Mouse (Mus musculus) cerebellum, adult 11 months (tissue): ENCODE measurements around the gene Gps1.
A peak's percentile ranks its signal among the peaks of the same experiment; 100 is the strongest.
"Not testable (repeated sequence)": the region's sequence is repeated elsewhere in the genome, so short reads cannot be mapped to it uniquely, and the experiment has no call there.

ENCODE experiments used
- DNase-seq: peaks from one replicate; pipeline ENCODE4 v3.0.0; 2022

The Gps1 gene

DNA sequence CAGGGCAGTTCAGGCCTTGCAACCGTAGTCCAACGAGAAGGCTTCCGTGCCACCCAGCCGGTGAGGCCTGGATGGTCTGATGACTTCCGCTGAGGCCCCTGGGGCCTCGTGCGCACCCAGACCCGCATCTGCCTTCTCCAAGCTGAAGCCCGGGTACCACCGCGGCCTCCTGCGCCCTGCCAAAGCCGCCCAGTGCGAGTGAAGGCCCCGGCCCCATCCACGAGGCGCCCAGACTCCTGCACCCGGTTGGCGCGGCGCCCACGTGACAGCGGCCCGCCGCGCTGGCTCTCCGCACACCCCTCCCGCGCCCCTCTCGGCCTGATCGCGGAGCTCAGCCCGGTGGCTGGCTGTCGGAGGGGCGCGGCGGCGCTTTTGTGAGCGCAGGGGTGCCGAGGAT lies 39.5 kb downstream of the Gps1 start:
- DNase-seq = no peak

DNA sequence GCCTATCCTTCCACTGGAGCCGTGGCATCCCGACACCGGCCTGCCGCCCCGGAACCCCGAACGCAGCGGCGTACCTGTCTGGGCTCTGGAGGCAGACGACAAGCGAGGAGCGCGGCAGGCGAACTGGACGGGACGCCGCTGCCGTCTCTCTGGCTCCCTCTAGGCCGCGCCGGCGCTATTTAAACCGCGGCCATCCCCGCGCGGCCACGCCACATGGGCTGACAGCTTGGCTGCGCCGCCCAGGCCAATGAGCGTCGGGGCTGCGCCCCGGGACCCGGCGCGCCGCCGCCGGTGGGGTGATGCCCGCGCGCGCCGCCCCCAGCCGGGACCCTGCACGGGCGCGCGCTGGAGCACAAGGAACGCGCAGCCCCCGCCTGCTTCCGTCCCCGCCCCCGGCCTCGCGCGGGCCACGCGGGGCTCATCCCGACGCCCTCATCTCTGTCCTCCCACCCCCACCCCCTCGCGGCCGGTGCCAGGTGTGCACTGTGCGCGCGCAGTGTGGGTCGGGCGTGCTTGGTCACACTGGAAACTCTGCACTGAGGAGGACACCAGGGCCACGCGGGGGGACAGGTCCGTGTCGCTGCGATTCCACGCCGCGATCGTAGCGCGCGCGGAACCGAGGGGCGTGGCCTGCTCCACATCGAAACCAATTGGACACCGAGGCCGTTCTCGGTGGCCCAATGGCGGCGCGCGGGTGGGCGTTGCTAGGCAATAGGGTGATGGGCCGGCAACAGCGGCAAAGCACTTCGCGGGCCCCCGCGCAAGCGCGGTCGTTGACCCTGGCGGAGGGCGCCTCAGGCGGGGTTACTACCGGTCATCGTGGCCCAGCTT lies 40.1 kb downstream of the Gps1 start, which contains the start of gene Fasn:
Gene Fasn (minus strand): TSS at position 592 of the 831 bp plus-strand sequence.
- DNase-seq = peak; percentile 97

GRCm38 (mm10) chr11:120824787-120825288 lies 40.8 kb downstream of the Gps1 start:
- no peak for DNase-seq

- DNase-seq = peak; percentile 40
These were observed 41.3 kb downstream of the Gps1 start for GRCm38 (mm10) chr11:120825289-120825863.

- DNase-seq = peak; percentile 14
These were observed 42.2 kb downstream of the Gps1 start for GRCm38 (mm10) chr11:120826016-120826953.

DNA sequence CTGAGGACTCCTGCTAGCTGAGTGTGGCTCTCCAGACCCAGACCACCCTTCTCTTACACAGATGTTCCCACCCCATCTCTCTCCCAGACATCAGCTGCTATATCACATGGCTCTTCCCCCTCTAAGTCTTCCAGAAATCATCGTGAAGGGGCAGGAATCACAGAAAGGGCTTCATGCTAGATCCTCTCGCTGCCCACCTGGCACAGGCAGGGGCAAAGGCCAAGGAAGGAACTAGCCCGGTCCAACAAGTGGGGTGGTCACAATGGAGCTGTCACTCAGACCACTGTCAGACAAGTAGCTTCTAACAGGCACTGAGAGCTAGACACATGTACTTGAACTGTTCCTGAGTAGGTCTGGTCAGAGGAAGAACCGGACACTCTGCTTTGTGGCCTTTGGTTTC lies 44.3 kb downstream of the Gps1 start:
- no peak for DNase-seq

DNA sequence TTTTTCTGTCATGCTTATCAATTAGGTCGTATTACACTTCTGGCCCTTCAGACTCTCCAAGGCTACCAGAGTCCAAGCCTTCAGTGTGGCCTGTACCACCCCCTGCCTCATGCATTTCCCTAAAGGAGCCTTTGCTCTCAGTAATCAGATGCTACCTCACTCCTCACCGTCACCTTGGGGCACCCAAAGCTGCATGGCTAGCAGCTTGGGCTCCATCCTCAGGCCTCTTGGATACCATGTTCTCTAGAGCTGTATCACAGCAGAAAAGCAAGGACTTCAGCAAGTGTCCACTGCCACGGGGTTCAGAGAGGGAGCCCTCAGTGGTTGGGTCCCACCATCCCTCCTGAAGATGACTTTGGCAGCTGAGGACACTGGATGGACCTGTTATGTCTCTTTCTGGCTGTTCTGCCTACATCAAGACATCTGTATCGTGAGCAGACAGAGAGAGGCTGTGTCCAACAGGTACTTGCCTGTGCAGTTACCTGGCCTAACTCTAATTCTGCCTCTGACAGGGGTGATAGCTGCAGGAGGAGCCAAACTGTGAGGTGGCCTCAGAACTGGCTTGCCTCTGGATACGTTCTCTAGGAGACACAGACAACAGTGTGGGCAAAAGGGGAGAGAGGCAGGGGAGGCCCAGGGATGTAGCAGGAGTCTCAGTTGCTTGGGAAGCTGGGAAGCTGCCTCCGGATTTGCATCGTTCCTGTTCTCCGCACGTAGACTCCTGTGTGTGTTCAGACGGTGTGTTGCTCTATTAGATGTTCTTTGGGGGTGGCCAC lies 45.9 kb downstream of the Gps1 start:
- DNase-seq = no peak

GRCm38 (mm10) chr11:120830686-120831085 lies 46.6 kb downstream of the Gps1 start:
- peak; percentile 4 for DNase-seq

- DNase-seq = no peak
These were observed 47.8 kb downstream of the Gps1 start for GRCm38 (mm10) chr11:120831659-120832440.

DNA sequence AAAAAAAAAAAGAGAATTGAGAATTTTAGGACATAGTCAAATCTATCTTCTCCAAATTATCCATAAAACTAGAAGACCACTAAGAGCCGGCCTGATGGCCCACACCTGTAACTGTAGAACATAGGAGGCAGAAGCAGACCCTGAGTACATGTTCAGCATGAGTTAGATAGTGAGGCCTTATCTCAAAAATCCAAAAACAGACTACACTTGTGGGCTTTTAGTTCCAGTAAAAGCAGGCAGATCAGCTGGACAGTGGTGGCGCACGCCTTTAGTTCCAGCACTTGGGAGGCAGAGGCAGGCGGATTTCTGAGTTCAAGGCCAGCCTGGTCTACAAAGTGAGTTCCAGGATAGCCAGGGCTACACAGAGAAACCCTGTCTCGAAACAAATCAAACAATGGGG lies 48.9 kb downstream of the Gps1 start:
- not testable (repeated sequence) for DNase-seq

- no peak for DNase-seq
These were observed 49.6 kb downstream of the Gps1 start for GRCm38 (mm10) chr11:120833555-120834280.
